Mouse (Mus musculus) forebrain, embryonic 12.5 days (tissue): ENCODE data around the gene Chkb. TPM values are rescaled to one million over a fixed set of nuclear protein-coding genes. Genes with fewer than 3 reads are reported as not detected.

Experiments used
- ATAC-seq: fragments of 200-750 bp; cut with Nextera tagmentation; 2 replicates; pipeline ENCODE4 v1.8.0; 2017; ENCODE audit warnings: moderate TSS enrichment; ENCODE audit not compliant: low FRiP score
- H3K27ac ChIP-seq: fragments of 300-500 bp; sonication (generic); 2 replicates; pipeline ENCODE4 v1.5.1; 2016; ENCODE audit warnings: mild to moderate bottlenecking
- H3K27me3 ChIP-seq: fragments of 300-500 bp; sonication (generic); 2 replicates; pipeline ENCODE4 v1.6.1; 2016; ENCODE audit warnings: mild to moderate bottlenecking
- H3K36me3 ChIP-seq: fragments of 300-500 bp; sonication (generic); replicated peaks from 2 replicates; pipeline ENCODE4 v1.6.1; 2016; ENCODE audit warnings: mild to moderate bottlenecking
- H3K4me1 ChIP-seq: fragments of 300-500 bp; sonication (generic); 2 replicates; pipeline ENCODE4 v1.6.1; 2016
- H3K4me2 ChIP-seq: fragments of 300-500 bp; sonication (generic); 2 replicates; pipeline ENCODE4 v1.6.1; 2016; ENCODE audit warnings: mild to moderate bottlenecking, moderate library complexity
- H3K4me3 ChIP-seq: fragments of 300-500 bp; sonication (generic); replicated peaks from 2 replicates; pipeline ENCODE4 v1.5.1; 2016; ENCODE audit warnings: mild to moderate bottlenecking
- H3K9ac ChIP-seq: fragments of 300-500 bp; sonication (generic); 2 replicates; pipeline ENCODE4 v1.6.1; 2016; ENCODE audit warnings: mild to moderate bottlenecking
- H3K9me3 ChIP-seq: fragments of 300-500 bp; sonication (generic); 2 replicates; pipeline ENCODE4 v1.6.1; 2016
- WGBS: fragments of 180-500 bp; shearing (Covaris S2); methylation state at CpG from one replicate; pipeline ENCODE4 v1.1.7; 2016; 5-methylcytosine and 5-hydroxymethylcytosine counted together
- polyA plus RNA-seq: library from polyadenylated mRNA; unstranded; fragments of >200 nt; fragmentation: Nextera tagmentation; extraction: Ambion mirVana; gene quantifications from 2 replicates; pipeline ENCODE4 v1.2.1, GENCODE M21; 2016

Gene Chkb
- 58.8 and 62.6 TPM in 2 replicates for polyA plus RNA-seq

- peak; percentile 95 for ATAC-seq
- H3K9ac ChIP-seq: peak within 1 kb of the TSS; percentile 70
- under 1% methylated on average over 70 of the region's 70 CpGs for WGBS
- peak within 1 kb of the TSS; percentile 77 for H3K4me3 ChIP-seq
- H3K27me3 ChIP-seq: no peaks in the 10 kb centered on the region
- peaks cover 25% of the 10 kb centered on the region for H3K36me3 ChIP-seq
- H3K4me1 ChIP-seq: peaks cover 16% of the 10 kb centered on the region
- peak within 1 kb of the TSS; percentile 91 for H3K27ac ChIP-seq
- H3K9me3 ChIP-seq: no peaks in the 10 kb centered on the region
- H3K4me2 ChIP-seq: peak within 1 kb of the TSS; percentile 91
These were observed at the start of gene Chkb, which contains the start of the genes C730034F03Rik and Gm44502 for GRCm38 (mm10) chr15:89429352-89430221. Chkb (minus strand) TSS chr15:89429908. C730034F03Rik (plus strand) TSS chr15:89429589. Gm44502 (minus strand) TSS chr15:89429696.

GRCm38 (mm10) chr15:89478622-89479021 is 48.9 kb upstream of the Chkb start:
- Histone ChIP-seq H3K4me1 (peaks cover 13% of the 10 kb centered on the region), H3K27ac (no peak overlapping the region), H3K27me3 (peaks cover 16% of the 10 kb centered on the region; the same call in 1 of the 2 replicates), H3K4me3 (no peak overlapping the region), H3K36me3 (no peaks in the 10 kb centered on the region), H3K4me2 (no peak overlapping the region), H3K9ac (no peak overlapping the region), H3K9me3 (no peaks in the 10 kb centered on the region)
- WGBS: 86% methylated on average over 3 of the region's 3 CpGs
- ATAC-seq: no peak

GRCm38 (mm10) chr15:89477806-89478205 is 48.1 kb upstream of the Chkb start:
- Histone ChIP-seq H3K9me3 (no peaks in the 10 kb centered on the region), H3K4me2 (no peak overlapping the region), H3K27ac (no peak overlapping the region), H3K27me3 (peaks cover 16% of the 10 kb centered on the region; the same call in 1 of the 2 replicates), H3K4me1 (peaks cover 13% of the 10 kb centered on the region), H3K4me3 (no peak overlapping the region), H3K36me3 (no peaks in the 10 kb centered on the region), H3K9ac (no peak overlapping the region)
- WGBS: 49% methylated on average over 8 of the region's 8 CpGs
- ATAC-seq: no peak

GRCm38 (mm10) chr15:89477091-89477491 is 47.4 kb upstream of the Chkb start, which contains the start of gene Arsa:
Arsa (minus strand) TSS chr15:89477425.
- Histone ChIP-seq H3K9me3 (no peaks in the 10 kb centered on the region), H3K4me2 (peak within 1 kb of the TSS; percentile 82), H3K9ac (peak within 1 kb of the TSS; percentile 69), H3K36me3 (no peaks in the 10 kb centered on the region), H3K4me3 (peak within 1 kb of the TSS; percentile 58), H3K4me1 (peaks cover 13% of the 10 kb centered on the region), H3K27me3 (peaks cover 16% of the 10 kb centered on the region; the same call in 1 of the 2 replicates), H3K27ac (peak within 1 kb of the TSS; percentile 66; the same call in 1 of the 2 replicates)
- WGBS: 29% methylated on average over 9 of the region's 9 CpGs
- no peak for ATAC-seq

GRCm38 (mm10) chr15:89476475-89476815 is 46.7 kb upstream of the Chkb start:
- peak overlapping the region; percentile 69 for H3K9ac ChIP-seq
- H3K4me1 ChIP-seq: peaks cover 13% of the 10 kb centered on the region
- H3K27ac ChIP-seq: peak overlapping the region; percentile 66; the same call in 1 of the 2 replicates
- H3K27me3 ChIP-seq: peaks cover 16% of the 10 kb centered on the region; the same call in 1 of the 2 replicates
- ATAC-seq: no peak
- H3K4me3 ChIP-seq: peak overlapping the region; percentile 58
- no peaks in the 10 kb centered on the region for H3K9me3 ChIP-seq
- WGBS: 8% methylated on average over 5 of the region's 5 CpGs
- H3K4me2 ChIP-seq: peak overlapping the region; percentile 82
- no peaks in the 10 kb centered on the region for H3K36me3 ChIP-seq

GRCm38 (mm10) chr15:89475611-89476474 is 46.1 kb upstream of the Chkb start:
- peak; percentile 98 for ATAC-seq
- H3K36me3 ChIP-seq: no peaks in the 10 kb centered on the region
- H3K4me3 ChIP-seq: peak overlapping the region; percentile 58
- H3K4me2 ChIP-seq: peak overlapping the region; percentile 82
- no peaks in the 10 kb centered on the region for H3K9me3 ChIP-seq
- H3K4me1 ChIP-seq: peaks cover 13% of the 10 kb centered on the region
- WGBS: 10% methylated on average over 43 of the region's 44 CpGs
- H3K27ac ChIP-seq: peak overlapping the region; percentile 66; the same call in 1 of the 2 replicates
- H3K27me3 ChIP-seq: peaks cover 16% of the 10 kb centered on the region; the same call in 1 of the 2 replicates
- peak overlapping the region; percentile 69 for H3K9ac ChIP-seq

- no peaks in the 10 kb centered on the region for H3K9me3 ChIP-seq
- no peak for ATAC-seq
- no peak overlapping the region for H3K27ac ChIP-seq
- H3K4me1 ChIP-seq: peaks cover 13% of the 10 kb centered on the region
- H3K4me3 ChIP-seq: no peak overlapping the region
- H3K27me3 ChIP-seq: peaks cover 16% of the 10 kb centered on the region; the same call in 1 of the 2 replicates
- no peaks in the 10 kb centered on the region for H3K36me3 ChIP-seq
- peak overlapping the region; percentile 82 for H3K4me2 ChIP-seq
- peak overlapping the region; percentile 69 for H3K9ac ChIP-seq
- 86% methylated on average over 7 of the region's 7 CpGs for WGBS
These were observed 45.5 kb upstream of the Chkb start for GRCm38 (mm10) chr15:89475293-89475600.

GRCm38 (mm10) chr15:89474596-89475292 is 45.0 kb upstream of the Chkb start:
- 0 out of 2 replicates have a peak overlapping the region, but pooled peaks have one; percentile 82 for H3K4me2 ChIP-seq
- H3K27me3 ChIP-seq: peaks cover 16% of the 10 kb centered on the region; the same call in 1 of the 2 replicates
- no peaks in the 10 kb centered on the region for H3K36me3 ChIP-seq
- peaks cover 13% of the 10 kb centered on the region for H3K4me1 ChIP-seq
- no peak overlapping the region for H3K4me3 ChIP-seq
- no peak overlapping the region for H3K27ac ChIP-seq
- ATAC-seq: no peak
- H3K9me3 ChIP-seq: no peaks in the 10 kb centered on the region
- 91% methylated on average over 19 of the region's 19 CpGs for WGBS
- 0 out of 2 replicates have a peak overlapping the region, but pooled peaks have one; percentile 69 for H3K9ac ChIP-seq

GRCm38 (mm10) chr15:89473921-89474320 is 44.2 kb upstream of the Chkb start:
- no peak overlapping the region for H3K4me3 ChIP-seq
- H3K9ac ChIP-seq: no peak overlapping the region
- no peak for ATAC-seq
- peaks cover 13% of the 10 kb centered on the region for H3K4me1 ChIP-seq
- 96% methylated on average over 8 of the region's 8 CpGs for WGBS
- no peaks in the 10 kb centered on the region for H3K9me3 ChIP-seq
- no peaks in the 10 kb centered on the region for H3K36me3 ChIP-seq
- peaks cover 16% of the 10 kb centered on the region; the same call in 1 of the 2 replicates for H3K27me3 ChIP-seq
- H3K27ac ChIP-seq: no peak overlapping the region
- no peak overlapping the region for H3K4me2 ChIP-seq

- ATAC-seq: no peak
- Histone ChIP-seq H3K4me2 (no peak overlapping the region), H3K9ac (no peak overlapping the region), H3K27ac (no peak overlapping the region), H3K4me1 (peaks cover 13% of the 10 kb centered on the region), H3K27me3 (peaks cover 14% of the 10 kb centered on the region; the same call in 1 of the 2 replicates), H3K36me3 (no peaks in the 10 kb centered on the region), H3K9me3 (no peaks in the 10 kb centered on the region), H3K4me3 (no peak overlapping the region)
- WGBS: 82% methylated on average over 9 of the region's 9 CpGs
These were observed 43.7 kb upstream of the Chkb start for GRCm38 (mm10) chr15:89473370-89473769.

GRCm38 (mm10) chr15:89471476-89471875 is 41.8 kb upstream of the Chkb start:
- no peak for ATAC-seq
- H3K36me3 ChIP-seq: no peaks in the 10 kb centered on the region
- H3K4me1 ChIP-seq: peaks cover 11% of the 10 kb centered on the region
- H3K27ac ChIP-seq: no peak overlapping the region
- no peaks in the 10 kb centered on the region for H3K9me3 ChIP-seq
- no peak overlapping the region for H3K4me2 ChIP-seq
- 95% methylated on average over 4 of the region's 4 CpGs for WGBS
- no peak overlapping the region for H3K4me3 ChIP-seq
- no peak overlapping the region for H3K9ac ChIP-seq
- H3K27me3 ChIP-seq: no peaks in the 10 kb centered on the region
